Mouse (Mus musculus) right cerebral cortex, adult 18-20 months (tissue): ENCODE measurements around the gene Ascc2.
A peak's percentile ranks its signal among the peaks of the same experiment; 100 is the strongest.
"Not testable (repeated sequence)": the region's sequence is repeated elsewhere in the genome, so short reads cannot be mapped to it uniquely, and the experiment has no call there.

Experiments used
- DNase-seq: peaks from one replicate; pipeline ENCODE4 v3.0.0; 2022; ENCODE audit warnings: mixed read lengths

The Ascc2 gene

GRCm38 (mm10) chr11:4685510-4685909, 48.0 kb downstream of the Ascc2 start:
- DNase-seq: no peak

GRCm38 (mm10) chr11:4687027-4687426, 49.5 kb downstream of the Ascc2 start:
- no peak for DNase-seq

- no peak for DNase-seq
Observed at GRCm38 (mm10) chr11:4687874-4688273, 50.3 kb downstream of the Ascc2 start.

- DNase-seq: no peak
Observed at GRCm38 (mm10) chr11:4688632-4689380, 51.3 kb downstream of the Ascc2 start.

- DNase-seq: no peak
Observed at GRCm38 (mm10) chr11:4690353-4690752, 52.8 kb downstream of the Ascc2 start.

GRCm38 (mm10) chr11:4691213-4691612, 53.7 kb downstream of the Ascc2 start:
- DNase-seq: no peak

- no peak for DNase-seq
Observed at GRCm38 (mm10) chr11:4692162-4692561, 54.6 kb downstream of the Ascc2 start.

- peak; percentile 81 for DNase-seq
Observed at GRCm38 (mm10) chr11:4697043-4697983, 59.8 kb downstream of the Ascc2 start.

- no peak for DNase-seq
Observed at GRCm38 (mm10) chr11:4700726-4701125, 63.2 kb downstream of the Ascc2 start.

- DNase-seq: no peak
Observed at GRCm38 (mm10) chr11:4703688-4704071, 66.1 kb downstream of the Ascc2 start.

GRCm38 (mm10) chr11:4704072-4704964, 66.8 kb downstream of the Ascc2 start, which contains the start of the genes Uqcr10 and Zmat5:
Gene Uqcr10 (minus strand): TSS chr11:4704342.
Gene Zmat5 (plus strand): TSS chr11:4704678.
- DNase-seq: peak; percentile 93

- no peak for DNase-seq
Observed at GRCm38 (mm10) chr11:4705178-4705577, 67.6 kb downstream of the Ascc2 start.

- not testable (repeated sequence) for DNase-seq
Observed at GRCm38 (mm10) chr11:4710188-4710587, 72.6 kb downstream of the Ascc2 start.

- no peak for DNase-seq
Observed at GRCm38 (mm10) chr11:4712822-4713221, 75.3 kb downstream of the Ascc2 start.

- no peak for DNase-seq
Observed at GRCm38 (mm10) chr11:4714727-4715126, 77.2 kb downstream of the Ascc2 start.

- DNase-seq: no peak
Observed at GRCm38 (mm10) chr11:4715596-4715995, 78.0 kb downstream of the Ascc2 start.

- DNase-seq: no peak
Observed at GRCm38 (mm10) chr11:4716530-4717236, 79.1 kb downstream of the Ascc2 start.

GRCm38 (mm10) chr11:4718548-4718947, 81.0 kb downstream of the Ascc2 start:
- peak; percentile 26 for DNase-seq

- DNase-seq: no peak
Observed at GRCm38 (mm10) chr11:4719961-4720360, 82.4 kb downstream of the Ascc2 start.

GRCm38 (mm10) chr11:4720393-4720792, 82.8 kb downstream of the Ascc2 start:
- DNase-seq: no peak

GRCm38 (mm10) chr11:4720900-4721580, 83.5 kb downstream of the Ascc2 start:
- peak; percentile 27 for DNase-seq
